Mouse (Mus musculus) spleen, adult 10 weeks (tissue): ENCODE results near the gene Olfml2a. TPM values are rescaled to one million over a fixed set of nuclear protein-coding genes. Genes with fewer than 3 reads are reported as not detected.

Experiments
- polyA plus RNA-seq: library from polyadenylated mRNA; stranded (reverse); fragments of 350-450 nt; fragmentation: Illumina TruSeq; extraction: RNeasy Lipid Tissue Mini Kit (QIAGEN cat#74804); gene quantifications from one replicate; pipeline ENCODE4 v1.2.3, GENCODE M21; 2015; ENCODE audit warnings: low replicate concordance; ENCODE audit not compliant: insufficient read depth

Gene Olfml2a
- polyA plus RNA-seq = 6.7 TPM

DNA sequence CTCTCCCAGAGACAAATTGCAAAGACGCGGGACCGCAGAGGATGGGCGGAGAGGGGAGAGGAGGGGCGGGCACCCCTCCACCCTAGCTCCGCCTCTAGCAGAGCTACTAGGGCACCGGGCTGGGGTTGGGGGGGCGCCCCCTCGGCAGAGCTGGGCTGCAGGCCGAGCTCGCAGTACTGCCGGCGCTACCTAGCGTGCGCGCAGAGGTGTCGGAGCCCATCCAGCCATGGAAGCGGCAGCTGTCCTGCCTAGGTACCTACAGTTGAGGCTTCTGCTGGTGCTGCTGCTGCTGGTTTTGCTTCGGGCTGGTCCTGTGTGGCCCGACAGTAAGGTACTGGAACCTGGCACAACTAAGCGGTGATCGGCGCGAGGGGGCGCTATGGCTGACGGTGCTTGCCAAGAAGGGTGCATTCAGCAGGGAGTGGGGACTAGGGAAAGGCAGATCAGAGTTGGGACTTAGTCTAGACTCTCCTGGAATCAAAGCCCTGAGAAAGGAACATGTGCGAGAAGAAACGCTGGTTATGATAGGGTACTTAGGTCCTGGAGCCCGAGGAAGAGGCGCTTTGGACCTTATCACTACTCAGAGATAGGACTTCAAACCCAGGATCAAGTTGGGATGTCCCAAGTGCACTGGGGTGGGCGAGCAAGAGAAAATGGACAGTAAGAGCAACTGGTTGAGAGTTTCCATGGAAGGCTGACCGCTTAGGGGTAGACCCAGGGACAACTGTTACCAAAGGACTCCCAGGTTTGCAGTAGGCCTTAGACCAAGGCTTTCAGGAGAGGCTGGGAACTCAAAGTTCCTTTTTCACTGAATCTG lies at the start of gene Olfml2a:
Gene Olfml2a, plus strand, starts transcription at position 128 of the 817 bp plus-strand sequence.

DNA sequence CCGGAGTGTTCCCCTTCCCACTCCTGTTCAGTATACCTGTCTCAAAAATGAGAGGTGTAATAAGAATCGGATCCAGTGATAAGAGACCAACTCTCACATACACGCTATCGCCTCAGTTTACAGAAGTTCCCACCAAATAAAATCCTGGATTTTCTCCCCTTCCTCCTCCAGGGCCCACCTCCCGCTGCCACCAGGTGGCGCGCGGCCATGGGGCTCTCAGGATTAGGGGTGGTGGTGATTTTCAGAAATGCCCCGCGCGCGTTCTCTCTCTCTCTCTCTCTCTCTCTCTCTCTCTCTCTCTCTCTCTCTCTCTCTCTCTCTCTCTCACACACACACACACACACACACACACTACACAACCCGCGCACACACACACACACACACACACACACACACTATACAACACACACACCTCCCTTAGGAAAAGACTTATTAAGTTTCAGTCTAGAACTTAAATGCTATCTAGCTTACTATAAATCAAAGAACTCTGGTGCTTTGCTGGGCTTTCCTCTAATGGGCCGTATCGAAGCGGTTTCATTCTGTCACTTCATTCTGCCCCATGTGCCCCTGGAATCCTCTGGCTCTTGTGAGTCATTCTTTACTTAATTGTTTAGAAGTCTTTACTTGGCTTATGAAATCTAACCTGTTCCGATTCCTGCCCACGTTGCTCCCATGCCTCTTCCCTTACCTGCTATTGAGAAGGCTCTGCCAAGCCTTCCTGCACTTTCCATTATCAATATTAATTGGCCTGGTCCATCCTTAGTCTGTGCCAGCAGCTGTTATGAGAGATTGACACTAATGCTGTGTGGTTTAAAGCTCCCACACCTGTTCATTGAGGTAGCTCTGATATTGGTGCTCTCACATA lies 4.4 kb upstream of the Olfml2a start, which contains the start of gene Nr6a1:
Gene Nr6a1, minus strand, starts transcription at position 574 of the 865 bp plus-strand sequence.

DNA sequence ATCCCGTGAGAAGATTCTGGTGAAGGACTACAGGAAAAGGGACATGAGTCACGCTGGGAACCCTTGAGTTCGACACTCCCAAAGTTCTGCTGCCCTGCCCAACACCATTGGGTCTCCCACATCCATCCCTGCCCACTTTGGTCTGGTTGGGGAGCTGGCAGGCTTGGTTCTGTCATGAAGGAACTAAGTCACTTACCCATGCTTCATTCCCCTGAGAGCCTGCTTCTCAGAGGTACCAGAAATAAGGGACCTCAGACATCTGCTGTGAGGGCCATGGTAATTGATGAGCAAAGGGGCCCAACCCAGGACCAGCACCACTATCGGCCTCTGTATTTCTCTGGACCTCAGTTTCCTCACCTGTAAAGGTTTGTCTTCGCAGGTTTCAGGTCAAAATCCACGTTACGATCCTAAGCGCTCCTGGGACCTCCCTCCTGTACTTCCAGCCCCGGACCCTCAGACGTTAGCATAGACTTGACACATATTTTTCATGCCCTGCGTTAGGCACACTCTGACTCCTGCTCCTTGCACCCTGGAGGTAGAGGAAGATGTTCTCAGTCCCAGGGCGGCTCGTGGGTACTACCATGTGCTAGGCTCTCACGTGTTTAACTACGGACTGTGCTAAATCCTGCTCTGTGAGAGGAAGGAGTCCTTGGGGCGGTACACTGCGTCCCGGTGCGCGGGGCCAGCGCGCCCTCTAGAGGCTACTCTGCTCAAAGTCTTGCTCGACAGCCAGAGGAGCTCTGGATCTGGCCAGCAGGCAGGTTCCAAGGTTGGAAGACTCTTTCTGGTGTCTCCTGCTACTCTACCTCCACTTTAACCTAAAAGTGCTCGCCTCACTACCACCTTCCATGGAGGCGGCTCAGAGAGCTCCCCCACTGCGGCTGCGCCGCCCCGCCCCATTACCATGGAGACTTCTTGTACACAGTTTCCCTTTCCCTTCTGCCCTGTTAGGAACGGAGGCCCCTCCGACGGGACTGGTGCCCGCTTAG lies 65.9 kb downstream of the Olfml2a start, which contains the start of gene Wdr38:
Gene Wdr38, plus strand, starts transcription at position 91 of the 989 bp plus-strand sequence.

DNA sequence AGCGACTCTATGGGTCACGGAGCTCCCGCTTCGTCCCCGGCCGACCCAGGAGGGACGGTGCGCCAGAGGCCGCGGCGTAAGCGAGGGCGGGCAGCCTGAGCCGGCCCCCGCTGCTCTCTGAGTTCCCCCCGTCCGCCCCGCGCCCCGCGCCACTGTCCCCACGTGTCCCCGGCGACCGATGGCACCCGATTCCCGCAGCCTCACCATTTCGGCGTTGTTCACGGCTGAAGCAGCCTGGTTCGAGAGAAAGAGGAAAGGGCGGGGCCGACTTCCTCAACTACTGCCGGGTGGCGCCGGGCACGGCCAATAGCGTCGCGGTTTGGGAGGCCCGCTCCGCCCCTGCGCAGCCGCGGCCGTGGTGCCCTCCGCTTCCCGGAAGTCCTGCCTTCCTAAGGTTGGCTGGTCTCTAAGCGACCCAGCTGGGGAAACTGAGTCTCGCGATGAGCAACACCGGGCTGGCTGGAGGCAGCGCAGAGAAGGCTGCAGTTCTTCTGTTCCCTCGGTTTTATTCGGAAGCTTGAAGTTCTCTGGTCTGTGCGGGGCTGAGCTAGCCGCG lies 73.2 kb downstream of the Olfml2a start, which contains the start of gene Arpc5l:
Gene Arpc5l, plus strand, starts transcription at position 469 of the 556 bp plus-strand sequence.

DNA sequence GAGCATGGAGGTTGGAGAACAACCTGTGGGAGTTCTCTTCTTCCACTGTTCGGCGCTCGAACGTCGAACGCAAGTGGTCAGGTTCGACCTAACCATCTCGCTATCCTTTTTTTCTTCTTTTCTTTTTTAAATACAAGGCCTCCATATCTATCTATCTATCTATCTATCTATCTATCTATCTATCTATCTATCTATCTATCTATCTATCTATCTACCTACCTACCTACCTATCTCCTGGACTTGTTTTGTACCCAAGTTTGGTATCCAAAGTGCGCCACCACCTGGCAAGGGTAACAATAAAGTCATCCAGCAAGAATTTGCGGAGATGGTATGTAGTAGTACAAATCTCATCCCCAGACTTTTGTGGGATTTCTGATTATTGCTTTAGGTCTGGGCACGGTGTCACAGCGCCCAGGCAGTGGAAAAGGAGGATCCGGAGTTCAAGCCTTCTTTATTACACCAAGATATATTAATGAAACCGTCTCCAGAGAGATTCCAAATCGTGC lies 73.8 kb downstream of the Olfml2a start, which contains the start of gene Rpl35:
Gene Rpl35, minus strand, starts transcription at position 51 of the 506 bp plus-strand sequence.

Other genes starting within 250 kb of the Olfml2a start
- gene Nr5a1, start 217.4 kb upstream of the Olfml2a start, polyA plus RNA-seq = 7.7 TPM
- gene Nr6a1, start 4.3 kb upstream of the Olfml2a start, polyA plus RNA-seq = 1.5 TPM
- 1.4 TPM for gene Wdr38, start 65.5 kb downstream of the Olfml2a start, polyA plus RNA-seq
- 273 TPM for gene Arpc5l, start 73.4 kb downstream of the Olfml2a start, polyA plus RNA-seq
- gene Rpl35, start 73.6 kb downstream of the Olfml2a start, polyA plus RNA-seq = 803 TPM
- 53.1 TPM for gene Golga1, start 133.6 kb downstream of the Olfml2a start, polyA plus RNA-seq